Comparison of ENCODE assay signal across 24 mouse cellular contexts in genomic region chrX:108862632-108863031, GRCm38 (mm10). TPM values are rescaled to one million over a fixed set of nuclear protein-coding genes. Genes with fewer than 3 reads are reported as not detected.
DNase-seq lines count a peak whose midpoint lies in the region; TF ChIP-seq lines count a peak whose summit lies in the region.
"Had no signal": no experiment of that assay in that cellular context is flagged by ENCODE, and none has a peak within 500 bp of the region (broad histone marks: within the 10 kb centered on the region; RNA-seq: fewer than 3 reads in every experiment).

No protein-coding gene starts in this region.

- TF ChIP-seq CTCF in gastrocnemius, adult 2 months (IDR thresholded peaks at IDR 0.05) = peak; percentile 12; the same call in 1 of the 2 replicates
- peak; percentile 32; the same call in 1 of the 2 replicates for TF ChIP-seq CTCF in left cerebral cortex, adult 2 months (IDR thresholded peaks at IDR 0.05)
- peak in 1 of 3 experiments; percentile 15; a peak in 1 of 6 replicates for TF ChIP-seq CTCF in MEL (IDR thresholded peaks at IDR 0.05 in 2 of 3, conservative IDR thresholded peaks at IDR 0.05 in 1 of 3; ENCODE audit: control insufficient read depth in 1 of 3, insufficient read depth in 1 of 3, low read depth in 2 of 3, low read length in 3 of 3, poor library complexity in 1 of 3, severe bottlenecking in 1 of 3)
- no peak for TF ChIP-seq CTCF in brain, embryonic 14.5 days (IDR thresholded peaks at IDR 0.05; ENCODE audit: borderline replicate concordance, extremely low read depth, insufficient read depth, insufficient read length)

- H3K27me3 ChIP-seq in MEL (ENCODE audit: control insufficient read depth in 1 of 2, insufficient read depth in 2 of 2, low read length in 2 of 2) = no peaks in the 10 kb centered on the region
- H3K27me3 ChIP-seq: heart, embryonic 15.5 days; neural tube, embryonic 12.5 days had no signal

- H3K9ac ChIP-seq in MEL (ENCODE audit: control insufficient read depth, low read depth, low read length, poor library complexity, severe bottlenecking) = no peak overlapping the region
- H3K9ac ChIP-seq: heart, embryonic 15.5 days; liver, embryonic 14.5 days; neural tube, embryonic 12.5 days had no signal

- no peaks in the 10 kb centered on the region for H3K9me3 ChIP-seq in MEL (replicated peaks; ENCODE audit: insufficient read depth, low read length)
- H3K9me3 ChIP-seq: heart, embryonic 15.5 days; neural tube, embryonic 12.5 days had no signal

- TF ChIP-seq RAD21 in MEL (IDR thresholded peaks at IDR 0.05; ENCODE audit: low read depth, low read length) = peak; percentile 30

- H3K79me2 ChIP-seq in MEL (ENCODE audit: control insufficient read depth, insufficient read depth, low read length, poor library complexity) = no peaks in the 10 kb centered on the region

- TF ChIP-seq POLR2A in MEL (IDR thresholded peaks at IDR 0.05; ENCODE audit: control insufficient read depth in 1 of 2, insufficient read depth in 1 of 2, low read depth in 1 of 2, low read length in 2 of 2, poor library complexity in 1 of 2) = no peak
- no peak for TF ChIP-seq POLR2A in brain, embryonic 14.5 days (IDR thresholded peaks at IDR 0.05; ENCODE audit: borderline replicate concordance, extremely low read depth, insufficient read depth, insufficient read length, poor library complexity, severe bottlenecking)

- no peak overlapping the region for H3K27ac ChIP-seq in gastrocnemius, adult 2 months
- H3K27ac ChIP-seq in left cerebral cortex, adult 2 months = no peak overlapping the region
- H3K27ac ChIP-seq in MEL (ENCODE audit: control insufficient read depth, low read depth, low read length) = no peak overlapping the region
- H3K27ac ChIP-seq: heart, embryonic 15.5 days; liver, embryonic 14.5 days; macrophage; neural tube, embryonic 12.5 days had no signal

- no peak overlapping the region for H3K4me3 ChIP-seq in gastrocnemius, adult 2 months
- H3K4me3 ChIP-seq in left cerebral cortex, adult 2 months = no peak overlapping the region
- no peak overlapping the region for H3K4me3 ChIP-seq in MEL (ENCODE audit: control insufficient read depth in 1 of 2, insufficient read depth in 1 of 2, low read depth in 2 of 2, low read length in 2 of 2)
- H3K4me3 ChIP-seq: erythroblast, embryonic 14.5 days; heart, embryonic 15.5 days; myocyte; neural tube, embryonic 12.5 days had no signal

- TF ChIP-seq EP300 in MEL (IDR thresholded peaks at IDR 0.05; ENCODE audit: low read depth in 1 of 2, low read length in 2 of 2) = no peak

- H3K4me1 ChIP-seq in MEL (ENCODE audit: control insufficient read depth in 1 of 2, insufficient read depth in 2 of 2, low read length in 2 of 2) = no peaks in the 10 kb centered on the region
- H3K4me1 ChIP-seq: heart, embryonic 15.5 days; neural tube, embryonic 12.5 days had no signal

- intact Hi-C loops in gastrocnemius, adult 2 months (cut with DNase I) = no loop called here
- intact Hi-C loops in left cerebral cortex, adult 2 months (cut with DNase I) = loop anchor here (5.0 kb wide), 2 partner anchors 215 to 490 kb away; no protein-coding TSS in a partner anchor
- intact Hi-C loops in left cerebral cortex, postnatal 4 days (cut with DNase I) = no loop called here

- DNase-seq in gastrocnemius, adult 2 months = no peak
- no peak for DNase-seq in gastrocnemius, postnatal 4 days (ENCODE audit: low spot score in 2 of 2)
- no peak for DNase-seq in left cerebral cortex, adult 2 months (ENCODE audit: extremely low spot score in 1 of 2, low spot score in 2 of 2)
- DNase-seq in left cerebral cortex, postnatal 4 days = no peak
- no peak for DNase-seq in MEL (ENCODE audit: low read depth, low spot score)
- DNase-seq in brain, embryonic 14.5 days (ENCODE audit: low read depth) = peak; percentile 9
- no peak for DNase-seq in urinary bladder, postnatal 36 days (ENCODE audit: low spot score in 2 of 2)
- no peak for DNase-seq in embryo, embryonic 10 days (ENCODE audit: low spot score)
- DNase-seq: adrenal gland, adult 8-10 months; cerebellum, adult 18-20 months; gastrocnemius, postnatal 36 days; kidney, adult 9 months; kidney, postnatal 14 days; liver; lung, adult 2 months; lung, postnatal 10 days; right cerebral cortex, adult 18-20 months; thymus, postnatal 14 days had no signal

- no peaks in the 10 kb centered on the region for H3K36me3 ChIP-seq in MEL (ENCODE audit: control insufficient read depth in 1 of 2, insufficient read depth in 2 of 2, low read length in 2 of 2)
- H3K36me3 ChIP-seq: heart, embryonic 15.5 days; neural tube, embryonic 12.5 days had no signal

TF ChIP-seq in MEL, 35 proteins besides CTCF, POLR2A, EP300 and RAD21:
- no peak for TF ChIP-seq E2F4 (IDR thresholded peaks at IDR 0.05; ENCODE audit: borderline replicate concordance, low read depth, low read length)
- TF ChIP-seq SIN3A (IDR thresholded peaks at IDR 0.05; ENCODE audit: low read length) = no peak
- TF ChIP-seq ETS1 (IDR thresholded peaks at IDR 0.05; ENCODE audit: low read depth, low read length) = no peak
- TF ChIP-seq ZC3H11A (IDR thresholded peaks at IDR 0.05; ENCODE audit: low read depth, low read length) = peak; percentile 10; the same call in 1 of the 2 replicates
- TF ChIP-seq SMC3 (IDR thresholded peaks at IDR 0.05; ENCODE audit: low read depth, low read length) = peak; percentile 12; the same call in 1 of the 2 replicates
TF ChIP-seq in MEL: peak in this region for 2.

RNA-seq across cellular contexts. Expression of gene Brwd3, which starts 28.5 kb away (rescaled TPM):
- total RNA-seq in gastrocnemius, adult 2 months (2021) = 1 to 10 TPM; 3.3 to 3.6 TPM
- total RNA-seq in gastrocnemius, postnatal 4 days (2021) = 1 to 10 TPM; 8.2 to 8.3 TPM
- 10 to 100 TPM; 13.4 to 13.5 TPM for total RNA-seq in left cerebral cortex, adult 2 months (2021)
- total RNA-seq in left cerebral cortex, postnatal 4 days (2021) = 10 to 100 TPM; 19.1 to 19.8 TPM
- 8.4 and 9.0 TPM in 2 replicates for total RNA-seq in MEL (2012; rRNA removed)
- 100 to 1,000 TPM in 1 of 2 experiments, 10 to 100 TPM in 1; 10.8 to 136 TPM for polyA plus RNA-seq in MEL (2012; ENCODE audit: insufficient read depth in 1 of 2, insufficient read length in 2 of 2, low read depth in 1 of 2, low replicate concordance in 2 of 2, missing spikeins in 1 of 2)
- 5.3 and 6.4 TPM in 2 replicates for polyA plus RNA-seq in brain, embryonic 14.5 days (2012; rRNA removed)
